Mouse (Mus musculus): ENCODE data around the gene Oit3.

DNA sequence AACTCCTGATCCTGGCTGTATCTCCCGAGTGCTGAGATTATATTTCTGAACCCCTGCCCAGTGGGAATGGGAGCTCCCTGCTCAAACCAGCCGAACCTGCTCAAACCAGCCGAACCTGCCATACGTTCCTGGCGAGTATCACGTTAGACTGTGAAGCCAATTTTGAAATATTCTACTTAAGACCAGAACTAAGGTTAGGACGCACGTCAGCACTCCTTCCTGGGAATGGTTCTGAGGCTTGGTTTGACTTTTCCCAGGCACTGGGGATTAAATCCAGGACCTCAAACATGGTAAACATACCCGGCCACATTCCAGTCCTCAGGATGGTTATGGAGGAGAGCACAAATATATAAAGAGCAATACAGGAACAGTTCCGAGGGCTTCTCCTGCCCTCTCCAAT is 63.7 kb downstream of the Oit3 start:
- no peak for TF ChIP-seq CTCF (IDR thresholded peaks at IDR 0.05; ENCODE audit: borderline replicate concordance, extremely low read depth, insufficient read depth, insufficient read length)
- TF ChIP-seq POLR2A (IDR thresholded peaks at IDR 0.05; ENCODE audit: borderline replicate concordance, extremely low read depth, insufficient read depth, insufficient read length, poor library complexity, severe bottlenecking), result no peak
